Mouse (Mus musculus) G1E (cell line): ENCODE results near the gene Ubn2.

Experiments
- CTCF ChIP-seq: IDR thresholded peaks from 2 replicates; pipeline ENCODE4 v1.5.1; 2012; ENCODE audit warnings: low read depth, low read length, inconsistent platforms, mixed read lengths
- GATA1 ChIP-seq: IDR thresholded peaks from 2 replicates; pipeline ENCODE4 v1.6.1; 2012; ENCODE audit warnings: borderline replicate concordance, low read length, inconsistent platforms, mixed read lengths
- POLR2AphosphoS5 ChIP-seq: IDR thresholded peaks from 2 replicates; pipeline ENCODE4 v1.6.1; 2012; ENCODE audit warnings: low read depth, low read length, inconsistent platforms; ENCODE audit not compliant: insufficient replicate concordance

GRCm38 (mm10) chr6:38547707-38548106 lies 114.0 kb downstream of the Ubn2 start:
- no peak for TF ChIP-seq GATA1
- no peak for TF ChIP-seq CTCF
- TF ChIP-seq POLR2AphosphoS5, result no peak
